Comparison of ENCODE assay signal across 20 mouse cellular contexts in genomic region chr5:64101993-64102716, GRCm38 (mm10). TPM values are rescaled to one million over a fixed set of nuclear protein-coding genes. Genes with fewer than 3 reads are reported as not detected.
DNase-seq lines count a peak whose midpoint lies in the region; ATAC-seq lines count a peak whose summit lies in the region.
"Had no signal": no experiment of that assay in that cellular context is flagged by ENCODE, and none has a peak within 500 bp of the region (broad histone marks: within the 10 kb centered on the region; RNA-seq: fewer than 3 reads in every experiment).

No protein-coding gene starts in this region.

- DNase-seq in embryo, embryonic 10 days (ENCODE audit: low spot score), result peak; percentile 6
- no peak for DNase-seq in embryo, embryonic 11 days
- peak; percentile 52 for DNase-seq in adrenal gland, postnatal 14 days
- no peak for DNase-seq in cerebellum, adult 8-10 months
- no peak for DNase-seq in right cerebral cortex, postnatal 10 days (ENCODE audit: low spot score in 2 of 2)
- DNase-seq: cerebellum, adult 11 months; lung, postnatal 10 days had no signal

- H3K4me1 ChIP-seq in liver, embryonic 15.5 days (replicated peaks), result peaks cover 16% of the 10 kb centered on the region
- H3K4me1 ChIP-seq: embryonic facial prominence, embryonic 15.5 days; heart, embryonic 15.5 days; hindbrain, embryonic 13.5 days; midbrain, embryonic 15.5 days; stomach, embryonic 15.5 days had no signal

- no peak overlapping the region for H3K27ac ChIP-seq in liver, embryonic 15.5 days (replicated peaks)
- H3K27ac ChIP-seq: embryonic facial prominence, embryonic 15.5 days; heart, embryonic 15.5 days; hindbrain, embryonic 13.5 days; kidney, postnatal 0 days; layer of hippocampus, adult 2 months; left cerebral cortex, adult 2 months; midbrain, embryonic 15.5 days; stomach, embryonic 15.5 days had no signal

- 26% methylated on average over 9 of the region's 9 CpGs for WGBS in liver, embryonic 15.5 days (ENCODE audit: insufficient replicate concordance)

- no peaks in the 10 kb centered on the region for H3K27me3 ChIP-seq in liver, embryonic 15.5 days
- H3K27me3 ChIP-seq: embryonic facial prominence, embryonic 15.5 days; heart, embryonic 15.5 days; hindbrain, embryonic 13.5 days; midbrain, embryonic 15.5 days; stomach, embryonic 15.5 days had no signal

- H3K36me3 ChIP-seq in liver, embryonic 15.5 days (replicated peaks), result peaks cover 16% of the 10 kb centered on the region; the same call in 1 of the 2 replicates

- no peak overlapping the region for H3K9ac ChIP-seq in liver, embryonic 15.5 days
- H3K9ac ChIP-seq: embryonic facial prominence, embryonic 15.5 days; heart, embryonic 15.5 days; hindbrain, embryonic 13.5 days; midbrain, embryonic 15.5 days; stomach, embryonic 15.5 days had no signal

- ATAC-seq in CD4-positive, CD25-positive, alpha-beta regulatory T cell, adult 4 months, result peak; percentile 46
- 0 out of 2 replicates have a peak, but pooled peaks have one; percentile 31 for ATAC-seq in liver, embryonic 15.5 days (ENCODE audit: insufficient read depth)
- no peak for ATAC-seq in erythroid progenitor cell, adult 5-6 weeks (replicated peaks; ENCODE audit: low FRiP score, poor library complexity, severe bottlenecking)
- ATAC-seq: forebrain, embryonic 14.5 days; intestine, postnatal 0 days; midbrain, embryonic 15.5 days had no signal

- H3K4me3 ChIP-seq in liver, embryonic 15.5 days (replicated peaks), result no peak overlapping the region
- H3K4me3 ChIP-seq: embryonic facial prominence, embryonic 15.5 days; heart, embryonic 15.5 days; hindbrain, embryonic 13.5 days; layer of hippocampus, adult 2 months; left cerebral cortex, adult 2 months; midbrain, embryonic 15.5 days; stomach, embryonic 15.5 days had no signal

- H3K4me2 ChIP-seq in liver, embryonic 15.5 days, result no peak overlapping the region
- H3K4me2 ChIP-seq: embryonic facial prominence, embryonic 15.5 days; heart, embryonic 15.5 days; hindbrain, embryonic 13.5 days; midbrain, embryonic 15.5 days; stomach, embryonic 15.5 days had no signal

- no peaks in the 10 kb centered on the region for H3K9me3 ChIP-seq in liver, embryonic 15.5 days (replicated peaks)
- H3K9me3 ChIP-seq: embryonic facial prominence, embryonic 15.5 days; heart, embryonic 15.5 days; hindbrain, embryonic 13.5 days; midbrain, embryonic 15.5 days; stomach, embryonic 15.5 days had no signal

RNA-seq across cellular contexts. Expression of gene Pgm2, which starts 9.4 kb away (rescaled TPM):
- polyA plus RNA-seq in CD4-positive, CD25-positive, alpha-beta regulatory T cell, adult 4 months (2017; shearing (Covaris generic)), result 10 to 100 TPM; 20.3 to 25.4 TPM
- 20.6 and 22.8 TPM in 2 replicates for total RNA-seq in adrenal gland, postnatal 14 days (2021)
- 15.1 and 16.8 TPM in 2 replicates for polyA plus RNA-seq in liver, embryonic 15.5 days (2015; fragmentation: Nextera tagmentation; extraction: Ambion mirVana)
- 3.6 and 13.4 TPM in 2 replicates for total RNA-seq in erythroid progenitor cell, adult 5-6 weeks (2015; ENCODE audit: low replicate concordance)
- 12.3 and 23.6 TPM in 2 replicates for total RNA-seq in erythroid progenitor cell, adult 5-6 weeks (2017; ENCODE audit: low replicate concordance)

RNA-seq across cellular contexts. Expression of gene Tbc1d1, which starts 54.0 kb away (rescaled TPM):
- 10 to 100 TPM; 37.0 to 38.7 TPM for polyA plus RNA-seq in CD4-positive, CD25-positive, alpha-beta regulatory T cell, adult 4 months (2017; shearing (Covaris generic))
- total RNA-seq in adrenal gland, postnatal 14 days (2021), result 14.7 and 17.5 TPM in 2 replicates
- 5.7 and 6.3 TPM in 2 replicates for polyA plus RNA-seq in liver, embryonic 15.5 days (2015; fragmentation: Nextera tagmentation; extraction: Ambion mirVana)
- total RNA-seq in erythroid progenitor cell, adult 5-6 weeks (2015; ENCODE audit: low replicate concordance), result 3.6 and 15.1 TPM in 2 replicates
- total RNA-seq in erythroid progenitor cell, adult 5-6 weeks (2017; ENCODE audit: low replicate concordance), result 4.5 and 5.7 TPM in 2 replicates

Comparison
In these comparisons a context has a peak if more than half of its experiments do, and no peak if none do; other contexts are left out.
1. DNase-seq: peak in embryo, embryonic 10 days (single experiment) and adrenal gland, postnatal 14 days (single experiment); none in embryo, embryonic 11 days (single experiment), cerebellum, adult 8-10 months (single experiment) and right cerebral cortex, postnatal 10 days (0 of 2).